Mouse (Mus musculus) adrenal gland, adult 18-20 months (tissue): ENCODE measurements around the gene Prdm8. TPM values are rescaled to one million over a fixed set of nuclear protein-coding genes. Genes with fewer than 3 reads are reported as not detected.

ENCODE experiments used
- DNase-seq, 2 experiments: peaks; one replicate each; pipeline ENCODE4 v3.0.0; 2021 to 2022; ENCODE audit warnings: low spot score in 2 of 2
- total RNA-seq, 2 experiments: library from RNA; stranded (reverse); gene quantifications; 1 replicate in 1 of 2; 2 replicates in 1 of 2; pipeline ENCODE4 v1.2.3; 2021

Gene Prdm8
- total RNA-seq, 2 experiments from 2014 or later, result 0.10 to 0.16 TPM

- no peak for DNase-seq
These were observed 17.4 kb downstream of the Prdm8 start for GRCm38 (mm10) chr5:98184281-98184910.

DNA sequence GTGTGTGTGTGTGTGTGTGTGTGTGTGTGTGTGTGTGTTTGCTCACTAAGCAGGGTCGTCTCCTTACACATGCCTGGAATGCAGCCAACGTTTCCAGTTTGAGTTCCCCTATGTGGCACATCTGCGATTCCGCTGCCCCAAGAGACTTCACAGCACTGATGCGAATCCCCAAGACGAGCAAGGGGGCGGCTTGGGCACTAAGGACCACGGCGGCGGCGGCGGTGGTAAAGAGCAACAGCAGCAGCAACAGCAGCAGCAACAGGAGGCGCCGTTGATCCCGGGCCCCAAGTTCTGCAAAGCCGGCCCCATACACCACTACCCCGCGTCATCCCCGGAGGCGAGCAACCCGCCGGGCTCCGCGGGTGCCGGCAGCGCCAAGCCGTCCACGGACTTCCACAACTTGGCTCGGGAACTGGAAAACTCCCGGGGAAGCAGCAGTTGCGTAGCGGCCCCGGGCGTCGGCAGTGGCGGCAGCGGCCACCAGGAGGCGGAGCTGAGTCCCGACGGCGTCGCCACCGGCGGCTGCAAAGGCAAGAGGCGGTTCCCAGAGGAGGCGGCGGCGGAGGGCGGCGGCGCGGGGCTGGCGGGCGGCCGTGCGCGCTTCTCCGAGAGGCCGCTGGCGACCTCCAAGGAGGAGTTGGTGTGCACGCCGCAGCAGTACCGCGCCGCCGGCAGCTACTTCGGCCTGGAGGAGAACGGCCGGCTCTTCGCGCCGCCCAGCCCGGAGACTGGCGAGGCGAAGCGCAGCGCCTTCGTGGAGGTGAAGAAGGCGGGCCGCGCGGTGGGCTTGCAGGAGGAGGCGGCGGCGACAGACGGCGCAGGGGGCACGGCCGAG lies 18.2 kb downstream of the Prdm8 start:
- DNase-seq, result peak; percentile 84

DNA sequence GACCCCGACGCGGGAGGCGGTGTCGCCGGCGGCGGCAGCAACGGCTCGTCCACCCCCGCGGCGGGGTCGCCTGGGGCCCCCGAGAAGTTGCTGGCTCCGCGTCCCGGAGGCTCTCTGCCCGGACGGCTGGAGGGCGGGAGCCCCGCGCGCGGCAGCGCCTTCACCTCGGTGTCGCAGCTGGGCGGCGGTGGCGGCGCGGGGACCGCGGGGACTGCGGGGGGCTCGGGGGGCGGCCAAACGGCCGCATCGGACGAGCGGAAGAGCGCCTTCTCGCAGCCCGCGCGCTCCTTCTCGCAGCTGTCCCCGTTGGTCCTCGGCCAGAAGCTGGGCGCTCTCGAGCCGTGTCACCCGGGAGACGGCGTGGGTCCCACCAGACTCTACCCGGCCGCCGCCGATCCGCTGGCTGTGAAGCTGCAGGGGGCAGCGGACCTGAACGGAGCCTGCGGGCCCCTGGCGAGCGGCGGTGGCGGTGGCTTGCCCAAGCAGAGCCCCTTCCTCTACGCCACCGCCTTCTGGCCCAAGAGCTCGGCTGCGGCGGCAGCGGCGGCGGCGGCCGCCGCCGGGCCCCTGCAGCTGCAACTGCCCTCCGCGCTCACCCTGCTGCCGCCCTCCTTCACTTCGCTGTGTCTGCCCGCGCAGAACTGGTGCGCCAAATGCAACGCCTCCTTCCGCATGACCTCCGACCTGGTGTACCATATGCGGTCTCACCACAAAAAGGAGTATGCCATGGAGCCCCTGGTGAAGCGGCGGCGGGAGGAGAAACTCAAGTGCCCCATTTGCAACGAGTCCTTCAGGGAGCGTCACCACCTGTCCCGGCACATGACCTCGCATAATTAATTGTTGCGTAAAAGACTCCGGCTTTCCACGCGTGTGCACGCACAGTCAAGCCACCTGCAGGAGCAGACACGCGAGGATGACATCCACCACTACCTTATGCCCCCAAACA lies 19.1 kb downstream of the Prdm8 start:
- DNase-seq, result peak in 1 of 2 experiments; percentile 36

- DNase-seq, result no peak
These were observed 22.5 kb downstream of the Prdm8 start for GRCm38 (mm10) chr5:98189181-98190180.

GRCm38 (mm10) chr5:98192295-98192983 lies 25.4 kb downstream of the Prdm8 start:
- no peak for DNase-seq

DNA sequence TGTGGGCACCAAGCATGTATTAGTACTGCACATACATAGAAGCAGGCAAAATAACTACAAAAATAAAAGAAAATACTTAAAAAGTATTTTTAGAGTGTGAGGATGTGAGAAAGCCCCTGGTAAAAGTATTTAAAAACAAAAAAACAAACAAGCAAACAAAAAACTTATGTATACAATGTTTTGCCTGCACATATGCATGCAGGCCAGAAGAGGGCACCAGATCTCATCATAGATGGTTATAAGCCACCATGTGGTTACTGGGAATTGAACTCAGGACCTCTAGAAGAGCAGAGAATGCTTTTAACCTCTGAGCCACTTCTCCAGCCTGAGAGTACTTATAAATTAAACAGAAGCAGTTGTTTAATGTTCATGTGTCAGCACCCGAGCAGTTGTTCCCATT lies 28.0 kb downstream of the Prdm8 start:
- no peak for DNase-seq

DNA sequence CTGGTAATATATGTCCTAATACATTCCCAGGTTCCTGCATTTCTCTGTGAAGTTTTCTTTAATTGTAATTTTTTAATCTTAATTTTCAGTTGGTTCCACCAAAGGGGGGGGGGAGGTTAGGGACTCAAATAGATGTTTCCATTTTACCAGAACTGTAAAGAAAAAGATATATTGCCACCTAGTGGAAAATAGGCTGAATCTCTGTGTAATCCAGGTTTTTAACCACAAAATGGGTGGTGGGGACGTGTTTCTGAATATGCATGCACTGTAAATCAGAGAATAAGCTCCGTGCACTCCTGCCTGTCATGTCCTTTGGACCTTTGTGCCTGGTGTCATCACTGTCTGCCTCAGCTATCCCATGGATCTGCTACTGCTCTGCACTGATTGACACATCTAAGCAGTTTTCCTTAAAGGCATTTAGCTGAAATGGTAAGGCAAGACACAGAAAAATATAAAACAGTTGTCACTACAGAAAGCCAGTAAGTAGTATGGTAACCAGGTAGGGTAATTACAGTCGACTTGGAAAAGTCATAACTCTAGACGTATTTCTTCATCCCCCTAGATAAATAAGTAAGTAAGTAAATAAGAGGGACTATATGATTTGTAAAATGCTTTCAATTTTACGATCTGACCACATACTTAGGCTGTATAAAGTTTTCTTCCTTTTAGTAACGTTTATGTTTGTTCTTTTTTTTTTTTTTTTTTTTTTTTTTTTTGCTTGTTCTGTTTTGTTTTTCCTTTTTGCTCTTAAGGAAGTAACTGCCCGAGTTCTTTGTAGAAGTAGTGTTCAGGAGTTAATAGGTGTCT lies 31.6 kb downstream of the Prdm8 start:
- DNase-seq, result no peak

- DNase-seq, result no peak
These were observed 32.2 kb downstream of the Prdm8 start for GRCm38 (mm10) chr5:98199219-98199552.

- DNase-seq, result no peak
These were observed 34.6 kb downstream of the Prdm8 start for GRCm38 (mm10) chr5:98201606-98202005.

DNA sequence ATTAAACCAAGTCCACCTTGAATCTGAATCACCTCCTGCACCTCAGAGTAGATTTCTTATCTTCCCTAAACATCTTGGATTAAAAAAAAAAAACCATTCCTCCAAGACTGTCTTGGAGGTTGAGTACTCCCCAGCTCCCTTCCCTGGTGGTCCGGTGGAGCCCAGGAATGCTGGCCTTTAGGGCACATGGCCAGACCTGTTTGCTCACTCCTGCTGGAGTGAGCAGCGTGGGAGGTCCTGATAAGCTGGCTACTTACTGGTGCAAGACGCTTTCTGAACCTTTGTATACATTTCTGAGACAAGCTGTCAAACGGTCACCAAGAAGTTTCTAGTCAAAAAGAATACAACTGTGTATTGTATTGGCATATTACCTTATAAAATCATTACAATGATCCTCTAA lies 36.0 kb downstream of the Prdm8 start:
- no peak for DNase-seq

DNA sequence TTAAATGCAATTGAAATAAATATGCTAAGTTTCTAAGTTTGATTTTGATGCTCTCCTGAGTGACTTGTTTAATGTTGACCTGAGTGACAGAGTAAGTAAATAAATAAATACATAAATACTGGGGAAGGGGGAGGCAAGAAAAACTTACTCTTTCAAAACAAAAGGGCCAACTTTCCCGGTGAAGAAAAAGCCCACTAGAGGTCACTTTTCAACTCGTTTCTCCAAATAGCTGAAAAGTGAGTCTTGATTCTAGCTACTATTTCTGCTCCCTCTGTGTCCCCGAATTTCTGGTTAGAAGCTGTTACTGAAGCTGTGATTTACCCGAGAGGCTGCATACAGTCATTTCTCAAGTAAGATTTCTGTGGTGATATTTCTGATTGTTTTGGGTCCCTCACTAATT lies 45.5 kb downstream of the Prdm8 start:
- no peak for DNase-seq

DNA sequence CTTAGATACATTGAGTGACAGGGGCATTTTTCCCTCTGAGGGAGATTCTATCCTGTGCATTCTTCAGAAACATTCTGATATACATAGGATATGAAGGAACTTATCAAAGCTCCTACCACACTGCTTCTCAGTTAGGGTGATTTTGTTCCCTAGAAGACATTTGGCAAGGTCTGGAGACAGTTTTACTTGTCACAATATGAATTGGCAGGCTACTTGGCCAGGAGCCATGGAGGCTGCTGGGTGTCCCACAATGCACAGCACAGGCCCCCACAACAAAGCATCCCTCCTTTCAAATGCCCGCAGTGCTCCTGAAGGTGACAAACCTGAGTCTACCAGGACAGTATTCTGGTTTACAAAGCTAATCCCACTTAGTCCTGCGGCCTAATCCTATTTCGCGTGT lies 55.0 kb downstream of the Prdm8 start:
- no peak for DNase-seq

DNA sequence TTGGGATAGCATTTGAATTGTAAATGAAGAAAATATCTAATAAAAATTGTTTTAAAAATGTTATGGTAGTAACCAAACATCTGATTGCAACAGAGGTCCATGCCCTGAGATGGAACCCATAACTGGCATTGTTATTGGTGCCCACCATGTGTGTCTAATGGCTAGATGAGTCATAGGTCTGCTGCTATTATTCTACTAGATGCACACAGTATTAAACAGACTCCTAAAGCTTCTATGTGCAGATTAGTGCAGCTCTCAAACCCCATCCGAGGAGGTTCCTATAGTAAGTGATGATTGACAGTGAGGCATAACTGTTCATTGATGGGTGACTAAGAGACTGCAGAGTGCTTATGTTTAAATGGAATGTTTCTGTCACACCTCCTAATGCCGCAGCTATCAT lies 59.7 kb downstream of the Prdm8 start:
- no peak for DNase-seq

DNA sequence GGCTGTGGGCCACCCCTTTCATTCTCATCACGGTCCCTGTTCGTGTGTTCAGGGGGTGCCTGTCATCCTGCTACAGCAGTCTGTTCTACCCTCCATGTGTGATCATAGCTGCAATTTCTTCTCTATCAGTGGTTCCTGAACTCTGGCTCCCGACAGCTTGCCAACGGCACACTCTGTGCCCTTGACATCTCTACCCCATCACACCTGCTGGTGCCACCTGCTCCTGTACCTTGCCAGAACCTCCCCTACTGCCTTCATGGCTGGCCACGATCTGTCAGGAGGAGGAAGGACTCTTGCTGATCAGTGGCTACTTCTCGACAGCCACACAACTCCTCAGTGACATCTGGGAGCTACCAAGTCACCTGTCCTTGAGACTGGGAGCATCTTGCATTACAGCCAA lies 62.5 kb downstream of the Prdm8 start:
- DNase-seq, result no peak

- DNase-seq, result no peak
These were observed 71.5 kb downstream of the Prdm8 start for GRCm38 (mm10) chr5:98238466-98238865.
